Mouse (Mus musculus): ENCODE data around the gene Sqor.

Gene Sqor

GRCm38 (mm10) chr2:122765071-122765793 lies at the start of gene Sqor:
Gene Sqor (plus strand): TSS chr2:122765237.
- peak; percentile 83 to 93 for DNase-seq

- no peak for DNase-seq
Observed at GRCm38 (mm10) chr2:122716301-122716842, 48.7 kb upstream of the Sqor start.

GRCm38 (mm10) chr2:122719232-122719631 lies 45.8 kb upstream of the Sqor start:
- DNase-seq: no peak

- no peak for DNase-seq
Observed at GRCm38 (mm10) chr2:122720564-122720963, 44.5 kb upstream of the Sqor start.

GRCm38 (mm10) chr2:122725604-122726003 lies 39.4 kb upstream of the Sqor start:
- peak; percentile 51 to 73 for DNase-seq

GRCm38 (mm10) chr2:122731456-122731855 lies 33.6 kb upstream of the Sqor start:
- no peak for DNase-seq

GRCm38 (mm10) chr2:122737894-122738830 lies 26.9 kb upstream of the Sqor start, which contains the start of gene Bloc1s6:
Gene Bloc1s6 (plus strand): TSS chr2:122738503.
- peak; percentile 91 to 95 for DNase-seq

- DNase-seq: no peak
Observed at GRCm38 (mm10) chr2:122739023-122739422, 26.0 kb upstream of the Sqor start.

GRCm38 (mm10) chr2:122746461-122746860 lies 18.6 kb upstream of the Sqor start:
- peak; percentile 23 to 43 for DNase-seq

- DNase-seq: peak; percentile 45 to 73
Observed at GRCm38 (mm10) chr2:122753739-122754343, 11.2 kb upstream of the Sqor start.

GRCm38 (mm10) chr2:122759791-122760190 lies 5.2 kb upstream of the Sqor start:
- DNase-seq: no peak

- DNase-seq: no peak
Observed at GRCm38 (mm10) chr2:122762991-122763390, 2.0 kb upstream of the Sqor start.

GRCm38 (mm10) chr2:122764526-122764925 lies 511 bp upstream of the Sqor start:
- DNase-seq: no peak

GRCm38 (mm10) chr2:122765794-122766145 lies 733 bp downstream of the Sqor start:
- no peak for DNase-seq

- DNase-seq: peak in 1 of 2 experiments; percentile 59
Observed at GRCm38 (mm10) chr2:122771002-122771401, 6.0 kb downstream of the Sqor start.

- DNase-seq: no peak
Observed at GRCm38 (mm10) chr2:122772899-122773298, 7.9 kb downstream of the Sqor start.

- DNase-seq: no peak
Observed at GRCm38 (mm10) chr2:122775491-122775890, 10.5 kb downstream of the Sqor start.

GRCm38 (mm10) chr2:122776823-122777222 lies 11.8 kb downstream of the Sqor start:
- no peak for DNase-seq

GRCm38 (mm10) chr2:122779967-122780366 lies 14.9 kb downstream of the Sqor start:
- no peak for DNase-seq

GRCm38 (mm10) chr2:122780447-122780846 lies 15.4 kb downstream of the Sqor start:
- no peak for DNase-seq

GRCm38 (mm10) chr2:122781590-122782356 lies 16.7 kb downstream of the Sqor start:
- DNase-seq: no peak

- no peak for DNase-seq
Observed at GRCm38 (mm10) chr2:122783730-122784129, 18.7 kb downstream of the Sqor start.
